Mouse (Mus musculus): ENCODE data around the gene Hdac5. TPM values are rescaled to one million over a fixed set of nuclear protein-coding genes. Genes with fewer than 3 reads are reported as not detected.
A peak's percentile ranks its signal among the peaks of the same experiment; 100 is the strongest.

Gene Hdac5
- polyA plus RNA-seq, 1 experiment from 2014 or later = 40.7 TPM

- peaks cover 25% of the 10 kb centered on the region for H3K36me3 ChIP-seq (replicated peaks; ENCODE audit: control insufficient read depth, insufficient read depth)
- H3K27me3 ChIP-seq (ENCODE audit: control insufficient read depth, insufficient read depth, low read length) = no peaks in the 10 kb centered on the region
- no peaks in the 10 kb centered on the region for H3K9me3 ChIP-seq (ENCODE audit: control insufficient read depth, low read length)
- H3K4me1 ChIP-seq (replicated peaks; ENCODE audit: control insufficient read depth, insufficient read depth, low read length) = peaks cover 16% of the 10 kb centered on the region
- no peak overlapping the region for H3K27ac ChIP-seq
- WGBS = 74% methylated on average over 3 of the region's 3 CpGs
- H3K4me2 ChIP-seq (replicated peaks) = no peak overlapping the region
- H3K9ac ChIP-seq = no peak overlapping the region
- H3K4me3 ChIP-seq (replicated peaks; ENCODE audit: low read length) = no peak overlapping the region
- ATAC-seq (ENCODE audit: low FRiP score) = no peak
- DNase-seq (ENCODE audit: low spot score) = no peak
Measured at GRCm38 (mm10) chr11:102210185-102210584, 19.8 kb downstream of the Hdac5 start.

GRCm38 (mm10) chr11:102209742-102210141, 20.2 kb downstream of the Hdac5 start:
- no peak overlapping the region for H3K4me2 ChIP-seq (replicated peaks)
- H3K4me3 ChIP-seq (replicated peaks; ENCODE audit: low read length) = no peak overlapping the region
- DNase-seq (ENCODE audit: low spot score) (no peak), ATAC-seq (ENCODE audit: low FRiP score) (no peak)
- H3K36me3 ChIP-seq (replicated peaks; ENCODE audit: control insufficient read depth, insufficient read depth) = peaks cover 30% of the 10 kb centered on the region
- no peak overlapping the region for H3K27ac ChIP-seq
- H3K9ac ChIP-seq = no peak overlapping the region
- H3K4me1 ChIP-seq (replicated peaks; ENCODE audit: control insufficient read depth, insufficient read depth, low read length) = peaks cover 16% of the 10 kb centered on the region
- no peaks in the 10 kb centered on the region for H3K9me3 ChIP-seq (ENCODE audit: control insufficient read depth, low read length)
- 16% methylated on average over 2 of the region's 2 CpGs for WGBS
- no peaks in the 10 kb centered on the region for H3K27me3 ChIP-seq (ENCODE audit: control insufficient read depth, insufficient read depth, low read length)

- ATAC-seq (ENCODE audit: low FRiP score) = no peak
- Histone ChIP-seq H3K4me2 (replicated peaks) (no peak overlapping the region), H3K27ac (peak overlapping the region; percentile 9; the same call in 1 of the 2 replicates), H3K36me3 (replicated peaks; ENCODE audit: control insufficient read depth, insufficient read depth) (peaks cover 39% of the 10 kb centered on the region), H3K9me3 (ENCODE audit: control insufficient read depth, low read length) (no peaks in the 10 kb centered on the region), H3K4me1 (replicated peaks; ENCODE audit: control insufficient read depth, insufficient read depth, low read length) (peaks cover 16% of the 10 kb centered on the region), H3K4me3 (replicated peaks; ENCODE audit: low read length) (no peak overlapping the region), H3K27me3 (ENCODE audit: control insufficient read depth, insufficient read depth, low read length) (no peaks in the 10 kb centered on the region), H3K9ac (no peak overlapping the region; the same call in 1 of the 2 replicates)
- 15% methylated on average over 4 of the region's 4 CpGs for WGBS
- no peak for DNase-seq (ENCODE audit: low spot score)
Measured at GRCm38 (mm10) chr11:102208846-102209245, 21.1 kb downstream of the Hdac5 start.

GRCm38 (mm10) chr11:102207825-102208777, 21.9 kb downstream of the Hdac5 start:
- no peak for DNase-seq (ENCODE audit: low spot score)
- Histone ChIP-seq H3K27ac (peak overlapping the region; percentile 1; the same call in 1 of the 2 replicates), H3K9me3 (ENCODE audit: control insufficient read depth, low read length) (no peaks in the 10 kb centered on the region), H3K4me1 (replicated peaks; ENCODE audit: control insufficient read depth, insufficient read depth, low read length) (peaks cover 16% of the 10 kb centered on the region), H3K36me3 (replicated peaks; ENCODE audit: control insufficient read depth, insufficient read depth) (peaks cover 43% of the 10 kb centered on the region), H3K4me2 (replicated peaks) (peak overlapping the region; percentile 10; the same call in 1 of the 2 replicates), H3K9ac (no peak overlapping the region), H3K4me3 (replicated peaks; ENCODE audit: low read length) (no peak overlapping the region), H3K27me3 (ENCODE audit: control insufficient read depth, insufficient read depth, low read length) (no peaks in the 10 kb centered on the region)
- no peak for ATAC-seq (ENCODE audit: low FRiP score)
- WGBS = 18% methylated on average over 11 of the region's 11 CpGs

- ATAC-seq (ENCODE audit: low FRiP score) (no peak), DNase-seq (ENCODE audit: low spot score) (no peak)
- Histone ChIP-seq H3K27ac (no peak overlapping the region), H3K9ac (no peak overlapping the region), H3K9me3 (ENCODE audit: control insufficient read depth, low read length) (no peaks in the 10 kb centered on the region), H3K4me3 (replicated peaks; ENCODE audit: low read length) (no peak overlapping the region), H3K27me3 (ENCODE audit: control insufficient read depth, insufficient read depth, low read length) (no peaks in the 10 kb centered on the region), H3K4me2 (replicated peaks) (no peak overlapping the region), H3K4me1 (replicated peaks; ENCODE audit: control insufficient read depth, insufficient read depth, low read length) (peaks cover 16% of the 10 kb centered on the region), H3K36me3 (replicated peaks; ENCODE audit: control insufficient read depth, insufficient read depth) (peaks cover 52% of the 10 kb centered on the region)
- WGBS = 56% methylated on average over 28 of the region's 30 CpGs
Measured at GRCm38 (mm10) chr11:102206481-102206880, 23.5 kb downstream of the Hdac5 start.

GRCm38 (mm10) chr11:102201408-102201821, 28.6 kb downstream of the Hdac5 start:
- H3K27me3 ChIP-seq (ENCODE audit: control insufficient read depth, insufficient read depth, low read length) = no peaks in the 10 kb centered on the region
- ATAC-seq (ENCODE audit: low FRiP score) = no peak
- DNase-seq (ENCODE audit: low spot score) = no peak
- peaks cover 99% of the 10 kb centered on the region for H3K36me3 ChIP-seq (replicated peaks; ENCODE audit: control insufficient read depth, insufficient read depth)
- no peak overlapping the region for H3K4me3 ChIP-seq (replicated peaks; ENCODE audit: low read length)
- H3K27ac ChIP-seq = no peak overlapping the region
- no peaks in the 10 kb centered on the region for H3K9me3 ChIP-seq (ENCODE audit: control insufficient read depth, low read length)
- 76% methylated on average over 12 of the region's 12 CpGs for WGBS
- no peak overlapping the region for H3K4me2 ChIP-seq (replicated peaks)
- no peak overlapping the region for H3K9ac ChIP-seq
- no peaks in the 10 kb centered on the region for H3K4me1 ChIP-seq (replicated peaks; ENCODE audit: control insufficient read depth, insufficient read depth, low read length)

GRCm38 (mm10) chr11:102199856-102200255, 30.1 kb downstream of the Hdac5 start:
- Histone ChIP-seq H3K27me3 (ENCODE audit: control insufficient read depth, insufficient read depth, low read length) (no peaks in the 10 kb centered on the region), H3K9me3 (ENCODE audit: control insufficient read depth, low read length) (no peaks in the 10 kb centered on the region), H3K4me2 (replicated peaks) (no peak overlapping the region), H3K4me3 (replicated peaks; ENCODE audit: low read length) (no peak overlapping the region), H3K36me3 (replicated peaks; ENCODE audit: control insufficient read depth, insufficient read depth) (peaks cover 99% of the 10 kb centered on the region), H3K9ac (no peak overlapping the region), H3K4me1 (replicated peaks; ENCODE audit: control insufficient read depth, insufficient read depth, low read length) (no peaks in the 10 kb centered on the region), H3K27ac (no peak overlapping the region)
- no peak for ATAC-seq (ENCODE audit: low FRiP score)
- no peak for DNase-seq (ENCODE audit: low spot score)
- 92% methylated on average over 9 of the region's 9 CpGs for WGBS

- no peaks in the 10 kb centered on the region for H3K9me3 ChIP-seq (ENCODE audit: control insufficient read depth, low read length)
- H3K27me3 ChIP-seq (ENCODE audit: control insufficient read depth, insufficient read depth, low read length) = no peaks in the 10 kb centered on the region
Measured at GRCm38 (mm10) chr11:102198245-102198644, 31.7 kb downstream of the Hdac5 start.

GRCm38 (mm10) chr11:102196018-102196797, 33.8 kb downstream of the Hdac5 start:
- no peak overlapping the region for H3K4me2 ChIP-seq (replicated peaks)
- H3K9me3 ChIP-seq (ENCODE audit: control insufficient read depth, low read length) = no peaks in the 10 kb centered on the region
- no peaks in the 10 kb centered on the region for H3K27me3 ChIP-seq (ENCODE audit: control insufficient read depth, insufficient read depth, low read length)
- H3K9ac ChIP-seq = no peak overlapping the region
- no peak for DNase-seq (ENCODE audit: low spot score)
- H3K36me3 ChIP-seq (replicated peaks; ENCODE audit: control insufficient read depth, insufficient read depth) = peaks cover 85% of the 10 kb centered on the region
- H3K27ac ChIP-seq = no peak overlapping the region
- H3K4me1 ChIP-seq (replicated peaks; ENCODE audit: control insufficient read depth, insufficient read depth, low read length) = peaks cover 2% of the 10 kb centered on the region; the same call in 1 of the 2 replicates
- WGBS = 88% methylated on average over 21 of the region's 21 CpGs
- H3K4me3 ChIP-seq (replicated peaks; ENCODE audit: low read length) = no peak overlapping the region
- ATAC-seq (ENCODE audit: low FRiP score) = no peak

More at GRCm38 (mm10) chr11:102198245-102198644, 31.7 kb downstream of the Hdac5 start:
- DNase-seq (ENCODE audit: low spot score) (no peak), ATAC-seq (ENCODE audit: low FRiP score) (no peak)
- no peak overlapping the region for H3K4me3 ChIP-seq (replicated peaks; ENCODE audit: low read length)
- no peak overlapping the region for H3K27ac ChIP-seq
- peaks cover 99% of the 10 kb centered on the region for H3K36me3 ChIP-seq (replicated peaks; ENCODE audit: control insufficient read depth, insufficient read depth)
- no peak overlapping the region for H3K4me2 ChIP-seq (replicated peaks)
- no peak overlapping the region for H3K9ac ChIP-seq
- no peaks in the 10 kb centered on the region for H3K4me1 ChIP-seq (replicated peaks; ENCODE audit: control insufficient read depth, insufficient read depth, low read length)
- WGBS = 68% methylated on average over 6 of the region's 6 CpGs
